ENCODE assay signal across 15 mouse cellular contexts in the genomic region with DNA sequence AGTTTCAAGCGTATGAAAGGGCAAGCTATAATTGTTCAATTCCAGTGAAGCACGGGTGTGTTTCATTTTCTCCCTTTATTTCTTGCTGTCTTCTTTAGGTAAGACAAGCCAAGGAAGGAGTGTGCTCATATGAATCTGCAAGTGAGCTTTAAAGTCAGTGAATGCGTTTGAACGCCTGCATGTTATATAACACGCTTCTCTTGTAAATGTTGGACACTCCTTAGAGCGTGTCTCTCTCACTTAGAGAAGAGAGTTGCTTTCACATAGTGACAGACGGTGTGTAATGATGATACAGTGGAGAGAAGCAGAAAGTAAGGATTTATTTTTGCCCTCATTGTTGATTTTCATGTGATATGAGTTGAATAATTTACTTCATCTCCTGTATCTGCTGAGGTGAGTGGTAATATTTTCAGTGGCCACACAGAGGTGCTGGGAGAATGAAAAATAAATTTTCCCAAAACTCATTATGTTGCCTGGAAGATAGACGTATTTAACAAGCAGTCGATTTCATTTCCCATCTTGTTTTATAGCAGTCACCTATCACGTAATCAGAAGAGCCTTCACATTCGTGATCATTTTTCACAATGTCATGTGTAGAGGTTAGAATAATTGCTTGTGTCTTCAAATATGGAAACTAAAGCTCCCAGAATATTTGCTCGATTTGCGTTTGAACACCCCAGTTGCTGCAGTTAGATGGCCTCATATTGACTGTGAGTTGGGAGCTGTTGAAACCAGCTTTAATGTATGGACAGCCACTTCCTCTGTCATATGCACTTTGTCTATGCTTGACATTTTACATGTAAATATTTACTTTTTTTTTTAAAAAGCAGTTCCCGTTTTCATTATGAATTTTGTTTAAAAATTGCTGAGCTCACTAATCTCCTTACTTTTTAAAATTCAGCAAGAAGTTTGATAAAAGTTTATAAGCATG.
A peak's percentile ranks its signal among the peaks of the same experiment; 100 is the strongest.
DNase-seq lines count a peak whose midpoint lies in the region; ATAC-seq and TF ChIP-seq lines count a peak whose summit lies in the region.
"Had no signal": no experiment of that assay in that cellular context is flagged by ENCODE, and none has a peak within 500 bp of the region (broad histone marks: within the 10 kb centered on the region; RNA-seq: fewer than 3 reads in every experiment).

No protein-coding gene starts in this region.

- no peak for TF ChIP-seq EP300 in liver, postnatal 0 days (IDR thresholded peaks at IDR 0.05; ENCODE audit: low read depth)

- H3K36me3 ChIP-seq in hindbrain, postnatal 0 days (ENCODE audit: insufficient read depth, low read length): no peaks in the 10 kb centered on the region
- H3K36me3 ChIP-seq in hindbrain, embryonic 11.5 days (ENCODE audit: control insufficient read depth, insufficient read depth, low read length): no peaks in the 10 kb centered on the region
- no peaks in the 10 kb centered on the region for H3K36me3 ChIP-seq in liver, postnatal 0 days (replicated peaks; ENCODE audit: insufficient read depth, low read length)
- H3K36me3 ChIP-seq in liver, embryonic 12.5 days: no peaks in the 10 kb centered on the region
- H3K36me3 ChIP-seq: neural tube, embryonic 15.5 days had no signal

- peak; percentile 54 for TF ChIP-seq CTCF in hindbrain, postnatal 0 days (IDR thresholded peaks at IDR 0.05; ENCODE audit: low read depth)
- TF ChIP-seq CTCF in liver, postnatal 0 days (IDR thresholded peaks at IDR 0.05; ENCODE audit: low read depth): 0 out of 2 replicates have a peak, but pooled peaks have one; percentile 8

- H3K4me3 ChIP-seq in hindbrain, postnatal 0 days (ENCODE audit: low read length): no peak overlapping the region
- no peak overlapping the region for H3K4me3 ChIP-seq in hindbrain, embryonic 11.5 days (ENCODE audit: low read depth, low read length)
- no peak overlapping the region for H3K4me3 ChIP-seq in liver, postnatal 0 days (ENCODE audit: low read depth, low read length)
- no peak overlapping the region for H3K4me3 ChIP-seq in liver, embryonic 12.5 days
- H3K4me3 ChIP-seq: megakaryocyte, embryonic 14.5 days; neural tube, embryonic 15.5 days had no signal

- no peaks in the 10 kb centered on the region for H3K4me1 ChIP-seq in hindbrain, postnatal 0 days (ENCODE audit: insufficient read depth, low read length)
- H3K4me1 ChIP-seq in hindbrain, embryonic 11.5 days (replicated peaks; ENCODE audit: control insufficient read depth, insufficient read depth, low read length): no peaks in the 10 kb centered on the region
- peaks cover 3% of the 10 kb centered on the region; the same call in 1 of the 2 replicates for H3K4me1 ChIP-seq in liver, postnatal 0 days (ENCODE audit: insufficient read depth)
- no peaks in the 10 kb centered on the region for H3K4me1 ChIP-seq in liver, embryonic 12.5 days
- H3K4me1 ChIP-seq: megakaryocyte, embryonic 14.5 days; neural tube, embryonic 15.5 days had no signal

- H3K27ac ChIP-seq in hindbrain, postnatal 0 days: no peak overlapping the region
- H3K27ac ChIP-seq in hindbrain, embryonic 11.5 days (ENCODE audit: low read depth, low read length): no peak overlapping the region
- no peak overlapping the region for H3K27ac ChIP-seq in liver, postnatal 0 days (ENCODE audit: low read depth)
- no peak overlapping the region for H3K27ac ChIP-seq in liver, embryonic 12.5 days
- H3K27ac ChIP-seq: liver, embryonic 14.5 days; neural tube, embryonic 15.5 days had no signal

- H3K4me2 ChIP-seq in hindbrain, postnatal 0 days (ENCODE audit: low read depth, low read length): no peak overlapping the region
- H3K4me2 ChIP-seq in hindbrain, embryonic 11.5 days (replicated peaks; ENCODE audit: low read depth, low read length): no peak overlapping the region
- no peak overlapping the region for H3K4me2 ChIP-seq in liver, postnatal 0 days (ENCODE audit: low read depth, low read length)
- no peak overlapping the region for H3K4me2 ChIP-seq in liver, embryonic 12.5 days
- H3K4me2 ChIP-seq: neural tube, embryonic 15.5 days had no signal

- H3K27me3 ChIP-seq in hindbrain, postnatal 0 days (ENCODE audit: insufficient read depth, low read length): no peaks in the 10 kb centered on the region
- H3K27me3 ChIP-seq in hindbrain, embryonic 11.5 days (ENCODE audit: control insufficient read depth, insufficient read depth, low read length): no peaks in the 10 kb centered on the region
- H3K27me3 ChIP-seq in liver, postnatal 0 days (ENCODE audit: insufficient read depth, low read length): no peaks in the 10 kb centered on the region
- H3K27me3 ChIP-seq in liver, embryonic 12.5 days (replicated peaks): no peaks in the 10 kb centered on the region
- H3K27me3 ChIP-seq: megakaryocyte, embryonic 14.5 days; neural tube, embryonic 15.5 days had no signal

- no peaks in the 10 kb centered on the region for H3K9me3 ChIP-seq in hindbrain, postnatal 0 days (ENCODE audit: low read length)
- no peaks in the 10 kb centered on the region for H3K9me3 ChIP-seq in hindbrain, embryonic 11.5 days (ENCODE audit: control insufficient read depth, low read length)
- no peaks in the 10 kb centered on the region; the same call in 1 of the 2 replicates for H3K9me3 ChIP-seq in liver, postnatal 0 days (ENCODE audit: low read length)
- H3K9me3 ChIP-seq in liver, embryonic 12.5 days (replicated peaks): no peaks in the 10 kb centered on the region
- H3K9me3 ChIP-seq: neural tube, embryonic 15.5 days had no signal

- peak; percentile 38 for DNase-seq in hindbrain, postnatal 0 days (ENCODE audit: low spot score)
- DNase-seq in hindbrain, embryonic 11.5 days (ENCODE audit: low spot score): no peak
- DNase-seq in liver, postnatal 0 days: no peak
- DNase-seq in brain, adult 2 months (ENCODE audit: low read depth, low spot score): peak; percentile 20
- DNase-seq in right cerebral cortex, postnatal 36 days (ENCODE audit: low spot score in 2 of 2): no peak
- no peak for DNase-seq in left cerebral cortex, adult 18-20 months (ENCODE audit: low spot score in 2 of 2)
- DNase-seq: cerebellum, adult 18-20 months; heart, adult 18-20 months; heart, postnatal 10 days had no signal

- no peak for ATAC-seq in hindbrain, postnatal 0 days
- ATAC-seq in hindbrain, embryonic 11.5 days (ENCODE audit: low FRiP score): no peak
- no peak for ATAC-seq in liver, postnatal 0 days
- ATAC-seq in liver, embryonic 12.5 days: no peak
- 0 out of 2 replicates have a peak, but pooled peaks have one; percentile 35 for ATAC-seq in monocyte, adult 5-6 weeks (replicated peaks; ENCODE audit: insufficient number of reproducible peaks, low FRiP score, low TSS enrichment, poor library complexity, severe bottlenecking)
- ATAC-seq: hindbrain, embryonic 16.5 days had no signal

- WGBS in hindbrain, postnatal 0 days: 70% methylated on average over 14 of the region's 14 CpGs
- WGBS in hindbrain, embryonic 11.5 days: 80% methylated on average over 14 of the region's 14 CpGs
- WGBS in liver, postnatal 0 days (ENCODE audit: insufficient replicate concordance): 76% methylated on average over 14 of the region's 14 CpGs
- 77% methylated on average over 14 of the region's 14 CpGs for WGBS in liver, embryonic 12.5 days (ENCODE audit: insufficient replicate concordance)

- no peak overlapping the region for H3K9ac ChIP-seq in hindbrain, postnatal 0 days (replicated peaks; ENCODE audit: low read length)
- H3K9ac ChIP-seq in hindbrain, embryonic 11.5 days (ENCODE audit: low read depth, low read length): no peak overlapping the region
- no peak overlapping the region for H3K9ac ChIP-seq in liver, postnatal 0 days (replicated peaks)
- no peak overlapping the region for H3K9ac ChIP-seq in liver, embryonic 12.5 days
- H3K9ac ChIP-seq: liver, embryonic 14.5 days; neural tube, embryonic 15.5 days had no signal

Comparison
In these comparisons a context has a peak if more than half of its experiments do, and no peak if none do; other contexts are left out.
1. DNase-seq: peak in hindbrain, postnatal 0 days (single experiment) and brain, adult 2 months (single experiment); none in hindbrain, embryonic 11.5 days (single experiment), liver, postnatal 0 days (single experiment), right cerebral cortex, postnatal 36 days (0 of 2) and left cerebral cortex, adult 18-20 months (0 of 2).